Mouse (Mus musculus): ENCODE data around the gene Arhgef12. TPM values are rescaled to one million over a fixed set of nuclear protein-coding genes. Genes with fewer than 3 reads are reported as not detected.

Gene Arhgef12
- polyA plus RNA-seq, 1 experiment from 2014 or later: 11.2 TPM

- H3K36me3 ChIP-seq (ENCODE audit: insufficient read depth, low read length): peaks cover 10% of the 10 kb centered on the region; the same call in 1 of the 2 replicates
- H3K27me3 ChIP-seq (ENCODE audit: insufficient read depth, low read length): no peaks in the 10 kb centered on the region
- no peaks in the 10 kb centered on the region for H3K9me3 ChIP-seq (replicated peaks; ENCODE audit: low read length)
- ATAC-seq (replicated peaks; ENCODE audit: low FRiP score, low read depth) (0 out of 2 replicates have a peak, but pooled peaks have one; percentile 44), DNase-seq (ENCODE audit: low spot score) (no peak)
- no peak overlapping the region for H3K4me2 ChIP-seq (ENCODE audit: low read length)
- H3K27ac ChIP-seq: no peak overlapping the region
- H3K4me1 ChIP-seq (replicated peaks; ENCODE audit: insufficient read depth, low read length): no peaks in the 10 kb centered on the region
- H3K9ac ChIP-seq (ENCODE audit: low read depth, low read length): no peak overlapping the region
- no peak for TF ChIP-seq CTCF (IDR thresholded peaks at IDR 0.05; ENCODE audit: low read depth)
- H3K4me3 ChIP-seq (replicated peaks; ENCODE audit: low read depth, low read length): no peak overlapping the region
- WGBS: 74% methylated on average over 6 of the region's 6 CpGs
These were observed 144.5 kb downstream of the Arhgef12 start for GRCm38 (mm10) chr9:42962506-42962905.

GRCm38 (mm10) chr9:42958401-42958800, 148.6 kb downstream of the Arhgef12 start:
- Histone ChIP-seq H3K9me3 (replicated peaks; ENCODE audit: low read length) (no peaks in the 10 kb centered on the region), H3K4me1 (replicated peaks; ENCODE audit: insufficient read depth, low read length) (no peaks in the 10 kb centered on the region), H3K36me3 (ENCODE audit: insufficient read depth, low read length) (no peaks in the 10 kb centered on the region), H3K4me3 (replicated peaks; ENCODE audit: low read depth, low read length) (no peak overlapping the region), H3K9ac (ENCODE audit: low read depth, low read length) (no peak overlapping the region), H3K27ac (no peak overlapping the region), H3K4me2 (ENCODE audit: low read length) (no peak overlapping the region), H3K27me3 (ENCODE audit: insufficient read depth, low read length) (no peaks in the 10 kb centered on the region)
- ATAC-seq (replicated peaks; ENCODE audit: low FRiP score, low read depth) (no peak), DNase-seq (ENCODE audit: low spot score) (no peak)
- TF ChIP-seq CTCF (IDR thresholded peaks at IDR 0.05; ENCODE audit: low read depth): no peak
- WGBS: 49% methylated on average over 7 of the region's 7 CpGs

- ATAC-seq (replicated peaks; ENCODE audit: low FRiP score, low read depth) (no peak), DNase-seq (ENCODE audit: low spot score) (no peak)
- Histone ChIP-seq H3K4me1 (replicated peaks; ENCODE audit: insufficient read depth, low read length) (peaks cover 3% of the 10 kb centered on the region; the same call in 1 of the 2 replicates), H3K9ac (ENCODE audit: low read depth, low read length) (no peak overlapping the region), H3K4me2 (ENCODE audit: low read length) (no peak overlapping the region), H3K27me3 (ENCODE audit: insufficient read depth, low read length) (no peaks in the 10 kb centered on the region), H3K4me3 (replicated peaks; ENCODE audit: low read depth, low read length) (no peak overlapping the region), H3K9me3 (replicated peaks; ENCODE audit: low read length) (no peaks in the 10 kb centered on the region), H3K27ac (no peak overlapping the region), H3K36me3 (ENCODE audit: insufficient read depth, low read length) (no peaks in the 10 kb centered on the region)
- WGBS: 100% methylated on average over 1 of the region's 1 CpGs
- TF ChIP-seq CTCF (IDR thresholded peaks at IDR 0.05; ENCODE audit: low read depth): no peak
These were observed 158.7 kb downstream of the Arhgef12 start for GRCm38 (mm10) chr9:42948381-42948780.

GRCm38 (mm10) chr9:42945174-42945573, 161.9 kb downstream of the Arhgef12 start:
- DNase-seq (ENCODE audit: low spot score) (no peak), ATAC-seq (replicated peaks; ENCODE audit: low FRiP score, low read depth) (no peak)
- Histone ChIP-seq H3K4me1 (replicated peaks; ENCODE audit: insufficient read depth, low read length) (peaks cover 9% of the 10 kb centered on the region; the same call in 1 of the 2 replicates), H3K36me3 (ENCODE audit: insufficient read depth, low read length) (no peaks in the 10 kb centered on the region), H3K4me3 (replicated peaks; ENCODE audit: low read depth, low read length) (no peak overlapping the region), H3K4me2 (ENCODE audit: low read length) (no peak overlapping the region), H3K9me3 (replicated peaks; ENCODE audit: low read length) (no peaks in the 10 kb centered on the region), H3K27me3 (ENCODE audit: insufficient read depth, low read length) (no peaks in the 10 kb centered on the region), H3K9ac (ENCODE audit: low read depth, low read length) (no peak overlapping the region), H3K27ac (no peak overlapping the region)
- TF ChIP-seq CTCF (IDR thresholded peaks at IDR 0.05; ENCODE audit: low read depth): no peak
- whole genome bisulfite sequencing: 64% methylated on average over 7 of the region's 7 CpGs

GRCm38 (mm10) chr9:42944536-42945006, 162.5 kb downstream of the Arhgef12 start:
- under 1% methylated on average over 39 of the region's 52 CpGs for WGBS
- TF ChIP-seq CTCF (IDR thresholded peaks at IDR 0.05; ENCODE audit: low read depth): peak; percentile 92
- Histone ChIP-seq H3K9me3 (replicated peaks; ENCODE audit: low read length) (no peaks in the 10 kb centered on the region), H3K4me2 (ENCODE audit: low read length) (peak overlapping the region; percentile 100), H3K9ac (ENCODE audit: low read depth, low read length) (peak overlapping the region; percentile 84), H3K27ac (no peak overlapping the region), H3K4me1 (replicated peaks; ENCODE audit: insufficient read depth, low read length) (peaks cover 9% of the 10 kb centered on the region; the same call in 1 of the 2 replicates), H3K27me3 (ENCODE audit: insufficient read depth, low read length) (no peaks in the 10 kb centered on the region), H3K4me3 (replicated peaks; ENCODE audit: low read depth, low read length) (peak overlapping the region; percentile 73), H3K36me3 (ENCODE audit: insufficient read depth, low read length) (no peaks in the 10 kb centered on the region)
- peak; percentile 94 for DNase-seq (ENCODE audit: low spot score)
- peak; percentile 84 for ATAC-seq (replicated peaks; ENCODE audit: low FRiP score, low read depth)

GRCm38 (mm10) chr9:42943781-42944535, 163.1 kb downstream of the Arhgef12 start, which contains the start of gene Grik4:
TSS of gene Grik4 (minus strand) at chr9:42944493.
- Histone ChIP-seq H3K4me3 (replicated peaks; ENCODE audit: low read depth, low read length) (peak within 1 kb of the TSS; percentile 73), H3K9ac (ENCODE audit: low read depth, low read length) (peak within 1 kb of the TSS; percentile 84), H3K27me3 (ENCODE audit: insufficient read depth, low read length) (no peaks in the 10 kb centered on the region), H3K9me3 (replicated peaks; ENCODE audit: low read length) (no peaks in the 10 kb centered on the region), H3K4me2 (ENCODE audit: low read length) (peak within 1 kb of the TSS; percentile 100), H3K4me1 (replicated peaks; ENCODE audit: insufficient read depth, low read length) (peaks cover 9% of the 10 kb centered on the region; the same call in 1 of the 2 replicates), H3K27ac (peak within 1 kb of the TSS; percentile 31; the same call in 1 of the 2 replicates), H3K36me3 (ENCODE audit: insufficient read depth, low read length) (no peaks in the 10 kb centered on the region)
- ATAC-seq (replicated peaks; ENCODE audit: low FRiP score, low read depth): no peak; the same call in none of the 2 replicates
- under 1% methylated on average over 62 of the region's 68 CpGs for WGBS
- TF ChIP-seq CTCF (IDR thresholded peaks at IDR 0.05; ENCODE audit: low read depth): peak; percentile 29; the same call in 1 of the 2 replicates
- peak; percentile 68 for DNase-seq (ENCODE audit: low spot score)
